Mouse (Mus musculus) liver, postnatal 0 days (tissue): ENCODE data around the gene Slc6a21. TPM values are rescaled to one million over a fixed set of nuclear protein-coding genes. Genes with fewer than 3 reads are reported as not detected.

Experiments
- ATAC-seq: fragments of 200-750 bp; cut with Nextera tagmentation; 2 replicates; pipeline ENCODE4 v1.8.0; 2017; ENCODE audit warnings: mild to moderate bottlenecking, moderate library complexity
- DNase-seq: peaks from one replicate; pipeline ENCODE4 v3.0.0-alpha.2; 2016
- H3K27ac ChIP-seq: fragments of 300-500 bp; sonication (generic); 2 replicates; pipeline ENCODE4 v1.5.1; 2014; ENCODE audit warnings: antibody characterized with exemption, moderate library complexity, mild to moderate bottlenecking, low read depth
- H3K27me3 ChIP-seq: fragments of 300-500 bp; sonication (generic); 2 replicates; pipeline ENCODE4 v1.6.1; 2014; ENCODE audit warnings: low read length, control low read depth, mixed read lengths; ENCODE audit not compliant: insufficient read depth
- H3K36me3 ChIP-seq: fragments of 300-500 bp; sonication (generic); replicated peaks from 2 replicates; pipeline ENCODE4 v1.6.1; 2014; ENCODE audit warnings: mild to moderate bottlenecking, control low read depth, low read length, moderate library complexity, mixed read lengths; ENCODE audit not compliant: insufficient read depth
- H3K4me1 ChIP-seq: fragments of 300-500 bp; sonication (generic); 2 replicates; pipeline ENCODE4 v1.6.1; 2014; ENCODE audit warnings: antibody characterized with exemption, mild to moderate bottlenecking, control low read depth; ENCODE audit not compliant: insufficient read depth
- H3K4me2 ChIP-seq: fragments of 300-500 bp; sonication (generic); 2 replicates; pipeline ENCODE4 v1.6.1; 2014; ENCODE audit warnings: low read depth, mild to moderate bottlenecking, low read length, moderate library complexity, mixed read lengths
- H3K4me3 ChIP-seq: fragments of 300-500 bp; sonication (generic); 2 replicates; pipeline ENCODE4 v1.5.1; 2014; ENCODE audit warnings: low read depth, low read length
- H3K9ac ChIP-seq: fragments of 300-500 bp; sonication (generic); replicated peaks from 2 replicates; pipeline ENCODE4 v1.6.1; 2014; ENCODE audit warnings: mild to moderate bottlenecking, moderate library complexity
- H3K9me3 ChIP-seq: fragments of 300-500 bp; sonication (generic); 2 replicates; pipeline ENCODE4 v1.6.1; 2016; ENCODE audit warnings: mild to moderate bottlenecking, control low read depth, low read length, mixed read lengths
- CTCF ChIP-seq: sonication (generic); IDR thresholded peaks from 2 replicates; pipeline ENCODE4 v1.5.1; 2016; ENCODE audit warnings: antibody characterized with exemption, low read depth
- EP300 ChIP-seq: IDR thresholded peaks from 2 replicates; pipeline ENCODE4 v1.6.1; 2016; ENCODE audit warnings: antibody characterized with exemption, low read depth, mild to moderate bottlenecking
- WGBS: fragments of 180-500 bp; shearing (Covaris S2); extraction: QIAGEN DNeasy Blood & Tissue Kit; methylation state at CpG from one replicate; pipeline ENCODE4 v1.1.7; 2014; ENCODE audit not compliant: insufficient replicate concordance; 5-methylcytosine and 5-hydroxymethylcytosine counted together
- polyA plus RNA-seq: library from polyadenylated mRNA; unstranded; fragments of >200 nt; fragmentation: Nextera tagmentation; extraction: Ambion mirVana; gene quantifications from 2 replicates; pipeline ENCODE4 v1.2.1, GENCODE M21; 2015

Slc6a21 gene
- polyA plus RNA-seq, 1 experiment from 2014 or later: 0.43 TPM

DNA sequence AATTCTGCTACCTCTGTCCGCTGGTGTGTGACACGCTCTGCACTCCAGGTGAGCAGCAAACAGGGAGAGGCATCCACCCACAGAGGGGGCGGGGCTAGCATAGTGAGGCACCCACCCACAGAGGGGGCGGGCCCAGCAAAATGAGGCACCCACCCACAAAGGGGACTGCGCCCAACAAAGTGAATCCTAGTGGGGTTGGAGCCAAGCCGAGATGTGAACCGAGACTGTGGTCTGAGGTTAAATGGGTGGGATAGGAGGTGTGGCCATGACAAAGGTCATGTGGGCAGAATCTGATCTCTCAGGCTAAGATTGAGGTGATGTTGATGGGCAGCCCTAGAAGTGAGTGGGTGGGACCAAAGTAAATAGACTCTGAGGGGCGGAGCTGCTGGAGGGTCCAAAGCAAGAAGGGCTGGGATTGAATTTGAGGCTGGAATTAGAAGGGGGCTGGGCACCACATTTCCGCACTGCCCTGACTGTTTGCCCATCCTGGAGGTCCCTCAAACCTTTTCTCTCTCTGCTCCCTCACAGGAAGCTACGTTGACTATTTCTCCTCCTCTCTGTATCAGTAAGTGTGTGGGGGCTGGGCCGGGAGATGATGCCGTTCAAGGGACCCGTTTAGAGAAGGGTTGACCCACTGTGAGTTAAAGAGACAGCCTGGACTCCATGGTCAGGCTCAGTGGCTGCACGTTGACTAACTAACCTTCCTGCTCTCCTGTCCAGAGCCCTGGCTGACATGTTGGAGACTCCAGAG is 61.0 kb downstream of the Slc6a21 start:
- no peaks in the 10 kb centered on the region for H3K9me3 ChIP-seq
- no peaks in the 10 kb centered on the region for H3K36me3 ChIP-seq
- peaks cover 43% of the 10 kb centered on the region for H3K27me3 ChIP-seq
- 8% methylated on average over 14 of the region's 14 CpGs for WGBS
- H3K4me2 ChIP-seq: peak overlapping the region; percentile 74
- H3K27ac ChIP-seq: no peak overlapping the region
- peak; percentile 65 for DNase-seq
- no peak overlapping the region for H3K9ac ChIP-seq
- H3K4me3 ChIP-seq: no peak overlapping the region
- peak; percentile 8; the same call in 1 of the 2 replicates for ATAC-seq
- peaks cover 39% of the 10 kb centered on the region for H3K4me1 ChIP-seq
- TF ChIP-seq CTCF (no peak), EP300 (no peak)

Other genes with a start within 250 kb of the Slc6a21 start
- gene Prr12, start 224.6 kb upstream of the Slc6a21 start, polyA plus RNA-seq: 1.6 and 1.7 TPM in 2 replicates
- gene Nosip, start 215.1 kb upstream of the Slc6a21 start, polyA plus RNA-seq: 22.2 and 22.6 TPM in 2 replicates
- 19.7 and 20.4 TPM in 2 replicates for gene Prrg2, start 214.8 kb upstream of the Slc6a21 start, polyA plus RNA-seq
- gene Rcn3, start 185.3 kb upstream of the Slc6a21 start, polyA plus RNA-seq: 17.1 and 17.9 TPM in 2 replicates
- 150 and 154 TPM in 2 replicates for gene Fcgrt, start 173.7 kb upstream of the Slc6a21 start, polyA plus RNA-seq
- 681 and 696 TPM in 2 replicates for gene Rps11, start 153.1 kb upstream of the Slc6a21 start, polyA plus RNA-seq
- gene Rpl13a, start 148.8 kb upstream of the Slc6a21 start, polyA plus RNA-seq: 938 and 993 TPM in 2 replicates
- gene Gm45713, start 141.3 kb upstream of the Slc6a21 start, polyA plus RNA-seq: 0.27 and 0.70 TPM in 2 replicates
- 2.0 and 2.3 TPM in 2 replicates for gene Flt3l, start 141.1 kb upstream of the Slc6a21 start, polyA plus RNA-seq
- gene Pih1d1, start 123.2 kb upstream of the Slc6a21 start, polyA plus RNA-seq: 37.6 and 37.8 TPM in 2 replicates
- 26.8 and 29.6 TPM in 2 replicates for gene Aldh16a1, start 122.9 kb upstream of the Slc6a21 start, polyA plus RNA-seq
- not detected in 2 replicates for gene Slc17a7, start 113.6 kb upstream of the Slc6a21 start, polyA plus RNA-seq
- not detected in 2 replicates for gene Gfy, start 97.9 kb upstream of the Slc6a21 start, polyA plus RNA-seq
- not detected in 2 replicates for gene Pth2, start 96.5 kb upstream of the Slc6a21 start, polyA plus RNA-seq
- 0.06 TPM in 1 of 2 replicates, not detected in the other for gene Ccdc155, start 72.6 kb upstream of the Slc6a21 start, polyA plus RNA-seq
- gene Dkkl1, start 65.4 kb upstream of the Slc6a21 start, polyA plus RNA-seq: 0.95 and 1.5 TPM in 2 replicates
- gene Tead2, start 61.8 kb upstream of the Slc6a21 start, polyA plus RNA-seq: 15.5 and 20.2 TPM in 2 replicates
- gene Cd37, start 38.4 kb upstream of the Slc6a21 start, polyA plus RNA-seq: 29.8 and 31.8 TPM in 2 replicates
- gene Slc6a16, start 36.4 kb upstream of the Slc6a21 start, polyA plus RNA-seq: 0.46 and 0.49 TPM in 2 replicates
- gene Trpm4, start 56.3 kb downstream of the Slc6a21 start, polyA plus RNA-seq: 6.9 and 7.0 TPM in 2 replicates
- gene Hrc, start 57.8 kb downstream of the Slc6a21 start, polyA plus RNA-seq: 0.05 and 0.31 TPM in 2 replicates
- not detected in 2 replicates for gene Ppfia3, start 89.5 kb downstream of the Slc6a21 start, polyA plus RNA-seq
- gene Lin7b, start 93.1 kb downstream of the Slc6a21 start, polyA plus RNA-seq: not detected in 2 replicates
- gene Snrnp70, start 118.2 kb downstream of the Slc6a21 start, polyA plus RNA-seq: 53.7 and 57.2 TPM in 2 replicates
- 0.05 TPM in 1 of 2 replicates, not detected in the other for gene Kcna7, start 128.1 kb downstream of the Slc6a21 start, polyA plus RNA-seq
- 0.05 and 0.15 TPM in 2 replicates for gene Ntf5, start 136.2 kb downstream of the Slc6a21 start, polyA plus RNA-seq
- not detected in 2 replicates for gene Lhb, start 143.3 kb downstream of the Slc6a21 start, polyA plus RNA-seq
- 3.3 TPM in 2 replicates for gene Gys1, start 157.3 kb downstream of the Slc6a21 start, polyA plus RNA-seq
- 30.1 and 36.5 TPM in 2 replicates for gene Ruvbl2, start 160.6 kb downstream of the Slc6a21 start, polyA plus RNA-seq
- gene Ftl1, start 182.4 kb downstream of the Slc6a21 start, polyA plus RNA-seq: 5,147 and 5,518 TPM in 2 replicates
- gene Bax, start 189.4 kb downstream of the Slc6a21 start, polyA plus RNA-seq: 59.6 and 60.8 TPM in 2 replicates
- gene Tulp2, start 204.4 kb downstream of the Slc6a21 start, polyA plus RNA-seq: 0.22 and 0.30 TPM in 2 replicates
- gene Gm45808, start 209.3 kb downstream of the Slc6a21 start, polyA plus RNA-seq: 0.15 and 0.33 TPM in 2 replicates
- gene Dhdh, start 211.3 kb downstream of the Slc6a21 start, polyA plus RNA-seq: 8.4 and 9.5 TPM in 2 replicates
- gene Nucb1, start 232.9 kb downstream of the Slc6a21 start, polyA plus RNA-seq: 91.5 and 103 TPM in 2 replicates
- gene Ppp1r15a, start 248.8 kb downstream of the Slc6a21 start, polyA plus RNA-seq: 104 and 113 TPM in 2 replicates
- 0.51 and 0.91 TPM in 2 replicates for gene Plekha4, start 248.8 kb downstream of the Slc6a21 start, polyA plus RNA-seq